Mouse (Mus musculus) cortical plate, adult 2 months (tissue): ENCODE data around the gene Bcar3. TPM values are rescaled to one million over a fixed set of nuclear protein-coding genes. Genes with fewer than 3 reads are reported as not detected.

ENCODE experiments used
- H3K27ac ChIP-seq: fragments of 200-500 bp; 2 replicates; pipeline ENCODE4 v1.5.1; 2012; ENCODE audit warnings: low read length, control low read depth, inconsistent platforms; ENCODE audit not compliant: insufficient read depth
- H3K4me1 ChIP-seq: fragments of 200-500 bp; 2 replicates; pipeline ENCODE4 v1.6.1; 2011; ENCODE audit warnings: low read length; ENCODE audit not compliant: control insufficient read depth, insufficient read depth
- H3K4me3 ChIP-seq: fragments of 200-500 bp; 2 replicates; pipeline ENCODE4 v1.5.1; 2011; ENCODE audit warnings: mild to moderate bottlenecking, low read length, control low read depth; ENCODE audit not compliant: insufficient read depth
- CTCF ChIP-seq: fragments of 200-500 bp; IDR thresholded peaks from 2 replicates; pipeline ENCODE4 v1.5.1; 2011; ENCODE audit warnings: mild to moderate bottlenecking, control low read depth, low read length; ENCODE audit not compliant: insufficient read depth; ENCODE audit errors: extremely low read depth
- POLR2A ChIP-seq: fragments of 200-500 bp; IDR thresholded peaks from 2 replicates; pipeline ENCODE4 v1.6.1; 2011; ENCODE audit warnings: mild to moderate bottlenecking, low read length, control low read depth; ENCODE audit not compliant: insufficient read depth; ENCODE audit errors: extremely low read depth
- polyA plus RNA-seq: library from polyadenylated mRNA; depleted of rRNA; stranded (reverse); fragments of >200 nt; gene quantifications from 2 replicates; pipeline ENCODE4 v1.2.3, GENCODE M21; 2012

Gene Bcar3
- polyA plus RNA-seq, 1 experiment, result 15.8 TPM

GRCm38 (mm10) chr3:122474067-122474466 is 180.1 kb downstream of the Bcar3 start:
- TF ChIP-seq CTCF (no peak), POLR2A (no peak)
- H3K4me1 ChIP-seq, result peaks cover 28% of the 10 kb centered on the region
- H3K27ac ChIP-seq, result peak overlapping the region; percentile 77; the same call in 1 of the 2 replicates
- H3K4me3 ChIP-seq, result no peak overlapping the region

GRCm38 (mm10) chr3:122474796-122475195 is 180.9 kb downstream of the Bcar3 start:
- H3K4me1 ChIP-seq, result peaks cover 28% of the 10 kb centered on the region
- H3K4me3 ChIP-seq, result no peak overlapping the region
- H3K27ac ChIP-seq, result no peak overlapping the region
- TF ChIP-seq POLR2A (no peak), CTCF (no peak)

- Histone ChIP-seq H3K4me3 (no peak overlapping the region), H3K27ac (no peak overlapping the region; the same call in 1 of the 2 replicates), H3K4me1 (peaks cover 33% of the 10 kb centered on the region)
- no peak for TF ChIP-seq POLR2A
- no peak for TF ChIP-seq CTCF
Measured at GRCm38 (mm10) chr3:122475735-122476134, 181.8 kb downstream of the Bcar3 start.

- Histone ChIP-seq H3K27ac (no peak overlapping the region), H3K4me3 (no peak overlapping the region), H3K4me1 (peaks cover 27% of the 10 kb centered on the region)
- no peak for TF ChIP-seq CTCF
- TF ChIP-seq POLR2A, result no peak
Measured at GRCm38 (mm10) chr3:122476656-122477055, 182.7 kb downstream of the Bcar3 start.

GRCm38 (mm10) chr3:122477541-122477940 is 183.6 kb downstream of the Bcar3 start:
- Histone ChIP-seq H3K4me3 (no peak overlapping the region), H3K27ac (0 out of 2 replicates have a peak overlapping the region, but pooled peaks have one; percentile 30), H3K4me1 (peaks cover 30% of the 10 kb centered on the region)
- TF ChIP-seq POLR2A (peak; percentile 44; the same call in 1 of the 2 replicates), CTCF (no peak)

GRCm38 (mm10) chr3:122478735-122479134 is 184.8 kb downstream of the Bcar3 start:
- Histone ChIP-seq H3K4me3 (no peak overlapping the region), H3K27ac (0 out of 2 replicates have a peak overlapping the region, but pooled peaks have one; percentile 26), H3K4me1 (peaks cover 36% of the 10 kb centered on the region)
- TF ChIP-seq POLR2A (no peak), CTCF (no peak)

- no peak overlapping the region for H3K4me3 ChIP-seq
- H3K27ac ChIP-seq, result peak overlapping the region; percentile 36; the same call in 1 of the 2 replicates
- TF ChIP-seq POLR2A (no peak), CTCF (no peak)
- peaks cover 34% of the 10 kb centered on the region for H3K4me1 ChIP-seq
Measured at GRCm38 (mm10) chr3:122480065-122480675, 186.2 kb downstream of the Bcar3 start.

- TF ChIP-seq POLR2A, result no peak
- TF ChIP-seq CTCF, result no peak
- H3K4me1 ChIP-seq, result peaks cover 34% of the 10 kb centered on the region
- no peak overlapping the region for H3K4me3 ChIP-seq
- no peak overlapping the region for H3K27ac ChIP-seq
Measured at GRCm38 (mm10) chr3:122480986-122481385, 187.1 kb downstream of the Bcar3 start.

- TF ChIP-seq CTCF (no peak), POLR2A (no peak)
- Histone ChIP-seq H3K4me1 (peaks cover 34% of the 10 kb centered on the region), H3K4me3 (no peak overlapping the region), H3K27ac (peak overlapping the region; percentile 85)
Measured at GRCm38 (mm10) chr3:122481891-122482739, 188.2 kb downstream of the Bcar3 start.

GRCm38 (mm10) chr3:122483066-122483782 is 189.3 kb downstream of the Bcar3 start:
- no peak for TF ChIP-seq POLR2A
- TF ChIP-seq CTCF, result no peak
- Histone ChIP-seq H3K27ac (peak overlapping the region; percentile 66; the same call in 1 of the 2 replicates), H3K4me3 (no peak overlapping the region), H3K4me1 (peaks cover 33% of the 10 kb centered on the region)
